Mouse (Mus musculus): ENCODE results near the gene Sult2a2.
"Not testable (repeated sequence)": the region's sequence is repeated elsewhere in the genome, so short reads cannot be mapped to it uniquely, and the experiment has no call there.

The Sult2a2 gene

DNA sequence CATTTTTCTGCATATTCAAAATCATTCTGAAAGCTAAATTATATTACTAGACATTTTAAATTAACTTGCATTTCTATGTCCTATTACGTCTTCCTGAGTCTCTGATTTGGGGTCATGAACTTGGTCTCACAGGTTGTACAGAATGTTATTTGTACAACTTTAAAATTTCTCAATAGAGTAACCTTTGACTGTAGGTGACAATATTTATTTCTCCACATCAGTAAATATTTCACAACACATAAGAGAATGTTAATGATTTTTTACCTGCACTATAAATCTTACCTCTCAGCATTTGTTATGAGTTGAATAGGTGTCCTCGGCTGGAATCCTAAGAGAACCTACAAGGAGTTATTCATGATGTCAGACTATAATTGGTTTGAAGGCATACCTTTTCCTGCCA is at the start of gene Sult2a2:
TSS of gene Sult2a2 (plus strand) at position 301 of the 400 bp plus-strand sequence.
- not testable (repeated sequence) for DNase-seq (ENCODE audit: low spot score)

GRCm38 (mm10) chr7:13813913-13814312 is 80.6 kb downstream of the Sult2a2 start:
- DNase-seq (ENCODE audit: low spot score) = no peak

Data from lung, postnatal 25 days (tissue).